Mouse (Mus musculus): ENCODE results near the gene Metrn. TPM values are rescaled to one million over a fixed set of nuclear protein-coding genes. Genes with fewer than 3 reads are reported as not detected.

Metrn gene
- polyA plus RNA-seq, 1 experiment from 2014 or later, result 41.9 TPM

DNA sequence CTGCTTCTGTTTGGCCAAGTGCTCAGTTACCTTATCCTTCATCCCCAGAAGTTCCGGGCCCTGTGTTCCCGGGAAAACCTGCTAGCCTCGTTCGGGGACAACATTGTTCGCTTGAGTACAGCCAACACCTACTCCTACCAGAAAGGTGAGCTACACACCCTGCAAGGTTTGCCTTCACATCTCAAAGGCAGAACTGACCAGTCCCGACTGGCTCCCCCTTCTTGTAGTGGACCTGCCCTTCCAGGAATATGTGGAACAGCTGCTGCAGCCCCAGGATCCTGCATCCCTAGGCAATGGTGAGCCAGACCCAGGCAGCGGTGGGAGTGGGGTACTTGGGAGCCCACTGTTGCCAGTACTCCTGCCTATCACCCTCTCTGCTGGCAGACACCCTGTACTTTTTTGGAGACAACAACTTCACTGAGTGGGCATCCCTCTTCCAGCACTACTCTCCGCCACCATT, 32.7 kb upstream of the Metrn start:
- peak overlapping the region; percentile 57 for H3K4me3 ChIP-seq (replicated peaks)
- H3K27me3 ChIP-seq (replicated peaks), result no peaks in the 10 kb centered on the region
- no peaks in the 10 kb centered on the region for H3K9me3 ChIP-seq
- H3K27ac ChIP-seq, result peak overlapping the region; percentile 90
- peak overlapping the region; percentile 64 for H3K9ac ChIP-seq
- peaks cover 19% of the 10 kb centered on the region for H3K36me3 ChIP-seq
- ATAC-seq, result no peak
- H3K4me1 ChIP-seq (replicated peaks), result peaks cover 53% of the 10 kb centered on the region
- WGBS, result 32% methylated on average over 8 of the region's 8 CpGs
- H3K4me2 ChIP-seq (replicated peaks), result peak overlapping the region; percentile 91

DNA sequence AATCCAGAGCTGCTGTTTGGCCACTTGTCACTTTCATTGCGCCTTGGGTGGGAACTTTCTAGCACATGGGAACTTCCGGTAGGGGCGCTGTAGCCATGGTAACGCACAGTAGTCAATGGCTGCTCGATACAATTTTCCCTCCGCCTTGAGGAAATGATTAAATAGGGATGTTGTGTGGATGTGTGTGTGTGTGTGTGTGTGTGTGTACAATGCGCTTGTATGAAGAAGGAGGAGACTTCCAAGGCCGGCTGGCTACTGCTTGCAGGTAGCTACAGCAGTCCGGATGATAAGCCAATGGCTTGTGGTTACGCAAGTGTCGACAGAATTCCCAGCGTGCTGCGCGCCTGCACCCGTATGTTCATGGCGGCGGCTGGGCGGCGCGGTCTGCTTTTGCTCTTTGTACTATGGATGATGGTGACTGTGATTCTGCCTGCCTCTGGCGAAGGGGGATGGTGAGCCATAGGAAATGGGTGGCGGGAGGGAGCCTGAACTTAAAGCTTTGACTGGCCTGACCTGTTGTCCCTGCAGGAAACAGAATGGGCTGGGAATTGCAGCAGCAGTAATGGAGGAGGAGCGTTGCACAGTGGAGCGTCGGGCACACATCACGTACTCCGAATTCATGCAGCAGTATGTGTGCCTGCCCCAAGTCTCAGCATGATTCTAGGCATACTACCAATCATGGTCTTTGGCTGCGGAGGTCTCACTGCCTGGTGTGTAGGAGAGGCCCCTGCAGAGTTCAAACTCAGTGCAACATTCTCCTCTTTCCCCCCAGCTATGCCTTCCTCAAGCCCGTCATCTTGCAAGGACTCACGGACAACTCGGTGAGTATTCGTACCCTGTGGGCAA, 32.0 kb upstream of the Metrn start, which contains the start of gene Jmjd8:
Jmjd8 (plus strand) TSS at position 156 of the 846 bp plus-strand sequence.
- Histone ChIP-seq H3K4me2 (replicated peaks) (peak within 1 kb of the TSS; percentile 91), H3K4me3 (replicated peaks) (peak within 1 kb of the TSS; percentile 57), H3K9me3 (no peaks in the 10 kb centered on the region), H3K9ac (peak within 1 kb of the TSS; percentile 64), H3K36me3 (peaks cover 19% of the 10 kb centered on the region), H3K27me3 (replicated peaks) (no peaks in the 10 kb centered on the region), H3K27ac (peak within 1 kb of the TSS; percentile 90), H3K4me1 (replicated peaks) (peaks cover 53% of the 10 kb centered on the region)
- under 1% methylated on average over 32 of the region's 32 CpGs for WGBS
- peak; percentile 37; the same call in 1 of the 2 replicates for ATAC-seq

DNA sequence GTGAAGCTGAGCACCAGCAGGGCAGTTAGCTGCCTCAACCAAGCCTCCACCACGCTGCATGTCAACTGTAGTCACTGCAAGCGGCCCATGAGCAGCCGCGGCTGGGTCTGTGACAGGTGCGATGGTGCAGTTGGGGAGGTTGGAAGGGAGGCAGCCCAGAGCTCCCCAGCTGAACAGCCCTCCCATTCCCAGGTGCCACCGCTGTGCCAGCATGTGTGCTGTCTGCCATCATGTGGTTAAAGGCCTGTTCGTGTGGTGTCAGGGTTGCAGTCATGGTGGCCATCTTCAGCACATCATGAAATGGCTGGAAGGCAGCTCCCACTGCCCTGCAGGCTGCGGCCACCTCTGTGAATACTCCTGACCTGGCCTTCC, 31.3 kb upstream of the Metrn start:
- 82% methylated on average over 8 of the region's 8 CpGs for WGBS
- no peak for ATAC-seq

DNA sequence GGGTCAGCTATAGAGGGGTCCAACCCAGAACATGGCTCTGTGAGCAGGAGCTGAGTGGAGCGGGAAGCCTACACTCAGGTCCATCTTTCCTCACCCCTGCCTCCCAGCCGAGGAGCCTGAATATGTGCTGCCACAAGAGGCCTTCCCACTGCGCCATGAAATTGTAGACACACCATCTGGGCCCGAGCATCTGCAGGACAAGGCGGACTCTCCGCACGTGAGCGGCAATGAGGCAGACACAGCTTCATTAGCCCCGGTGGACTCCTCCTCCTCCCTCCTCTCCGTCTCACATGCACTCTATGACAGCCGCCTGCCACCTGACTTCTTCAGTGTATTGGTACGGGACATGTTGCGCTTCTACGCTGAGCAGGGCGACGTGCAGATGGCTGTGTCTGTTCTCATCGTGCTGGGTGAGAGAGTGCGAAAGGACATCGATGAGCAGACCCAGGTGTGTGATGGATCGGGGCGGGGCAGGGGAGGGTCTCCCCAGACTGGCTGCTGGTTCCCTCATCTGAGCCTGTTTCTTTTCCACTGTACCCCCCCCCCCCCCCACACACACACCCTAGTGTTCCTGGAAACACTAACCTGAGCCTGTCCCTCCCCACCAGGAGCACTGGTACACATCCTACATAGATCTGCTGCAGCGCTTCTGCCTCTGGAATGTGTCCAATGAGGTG, 30.7 kb upstream of the Metrn start:
- WGBS, result 88% methylated on average over 22 of the region's 22 CpGs
- Histone ChIP-seq H3K9ac (no peak overlapping the region), H3K4me2 (replicated peaks) (0 out of 2 replicates have a peak overlapping the region, but pooled peaks have one; percentile 91), H3K27me3 (replicated peaks) (no peaks in the 10 kb centered on the region), H3K4me3 (replicated peaks) (no peak overlapping the region), H3K27ac (no peak overlapping the region), H3K9me3 (no peaks in the 10 kb centered on the region), H3K4me1 (replicated peaks) (peaks cover 53% of the 10 kb centered on the region), H3K36me3 (peaks cover 19% of the 10 kb centered on the region)
- no peak for ATAC-seq

More for the DNA sequence above, 31.3 kb upstream of the Metrn start:
- peak overlapping the region; percentile 57 for H3K4me3 ChIP-seq (replicated peaks)
- H3K4me2 ChIP-seq (replicated peaks), result peak overlapping the region; percentile 91
- peak overlapping the region; percentile 64 for H3K9ac ChIP-seq
- H3K36me3 ChIP-seq, result peaks cover 19% of the 10 kb centered on the region
- no peaks in the 10 kb centered on the region for H3K9me3 ChIP-seq
- H3K4me1 ChIP-seq (replicated peaks), result peaks cover 53% of the 10 kb centered on the region
- peak overlapping the region; percentile 90; the same call in 1 of the 2 replicates for H3K27ac ChIP-seq
- no peaks in the 10 kb centered on the region for H3K27me3 ChIP-seq (replicated peaks)

DNA sequence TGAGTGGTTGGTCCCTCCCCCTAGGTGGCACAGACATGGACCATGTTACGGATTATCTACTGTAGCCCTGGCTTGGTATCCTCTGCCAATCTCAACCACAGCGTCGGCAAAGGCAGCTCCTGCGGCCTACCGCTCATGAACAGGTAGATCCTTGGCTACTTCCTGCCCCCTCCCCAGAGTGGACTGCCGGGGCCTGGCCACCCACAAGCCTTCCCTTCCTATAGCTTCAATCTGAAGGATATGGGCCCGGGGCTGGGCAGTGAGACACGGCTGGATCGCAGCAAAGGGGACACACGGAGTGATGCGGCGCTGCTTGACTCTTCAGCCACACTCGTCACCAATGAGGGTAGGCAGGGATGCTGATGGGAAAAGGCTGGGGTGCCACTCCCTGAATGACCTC, 30.1 kb upstream of the Metrn start:
- Histone ChIP-seq H3K4me1 (replicated peaks) (peaks cover 52% of the 10 kb centered on the region), H3K9ac (no peak overlapping the region), H3K27me3 (replicated peaks) (no peaks in the 10 kb centered on the region), H3K9me3 (no peaks in the 10 kb centered on the region), H3K36me3 (peaks cover 19% of the 10 kb centered on the region), H3K4me2 (replicated peaks) (no peak overlapping the region), H3K4me3 (replicated peaks) (no peak overlapping the region), H3K27ac (no peak overlapping the region)
- no peak for ATAC-seq
- 94% methylated on average over 13 of the region's 13 CpGs for WGBS

DNA sequence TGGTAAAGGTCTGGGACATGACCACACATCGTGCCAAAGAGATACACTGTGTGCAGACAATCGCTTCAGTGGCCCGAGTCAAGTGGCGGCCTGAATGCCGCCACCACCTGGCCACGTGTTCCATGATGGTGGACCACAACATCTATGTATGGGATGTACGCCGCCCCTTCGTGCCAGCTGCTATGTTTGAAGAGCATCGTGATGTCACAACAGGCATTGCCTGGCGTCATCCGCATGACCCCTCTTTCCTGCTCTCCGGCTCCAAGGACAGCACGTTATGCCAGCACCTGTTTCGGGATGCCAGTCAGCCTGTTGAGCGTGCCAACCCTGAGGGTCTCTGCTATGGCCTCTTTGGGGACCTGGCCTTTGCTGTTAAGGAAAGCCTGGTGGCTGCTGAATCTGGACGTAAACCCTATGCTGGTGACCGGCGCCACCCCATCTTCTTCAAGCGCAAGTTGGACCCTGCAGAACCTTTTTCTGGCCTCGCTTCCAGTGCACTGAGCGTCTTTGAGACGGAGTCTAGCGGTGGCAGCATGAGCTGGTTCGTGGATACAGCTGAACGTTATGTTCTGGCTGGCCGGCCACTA, 29.1 kb upstream of the Metrn start:
- Histone ChIP-seq H3K9ac (no peak overlapping the region), H3K27me3 (replicated peaks) (no peaks in the 10 kb centered on the region), H3K4me1 (replicated peaks) (peaks cover 43% of the 10 kb centered on the region), H3K36me3 (peaks cover 13% of the 10 kb centered on the region), H3K4me3 (replicated peaks) (no peak overlapping the region), H3K9me3 (no peaks in the 10 kb centered on the region), H3K27ac (no peak overlapping the region), H3K4me2 (replicated peaks) (no peak overlapping the region)
- no peak for ATAC-seq
- 94% methylated on average over 27 of the region's 27 CpGs for WGBS

DNA sequence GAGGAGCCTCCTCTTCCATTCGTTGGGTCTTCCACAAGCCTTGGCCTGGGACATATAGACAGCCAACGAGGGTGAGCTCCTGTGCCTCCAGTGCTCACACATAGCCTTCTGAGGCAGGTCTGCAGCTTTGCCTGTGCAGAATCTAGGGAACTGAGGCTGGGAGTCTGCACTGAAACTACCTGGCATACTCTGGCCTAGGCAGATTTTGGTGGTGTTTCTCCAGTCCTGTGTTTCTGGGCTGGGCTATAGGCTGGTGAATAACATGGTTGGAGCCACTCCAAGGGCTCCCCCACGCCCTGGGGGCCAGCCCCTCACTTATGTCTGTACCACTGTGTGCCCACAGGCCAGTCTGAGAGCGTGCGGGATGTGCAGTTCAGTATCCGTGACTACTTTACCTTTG, 28.4 kb upstream of the Metrn start:
- peak overlapping the region; percentile 86; the same call in 1 of the 2 replicates for H3K4me2 ChIP-seq (replicated peaks)
- H3K4me1 ChIP-seq (replicated peaks), result peaks cover 35% of the 10 kb centered on the region
- peaks cover 2% of the 10 kb centered on the region for H3K27me3 ChIP-seq (replicated peaks)
- no peak overlapping the region for H3K27ac ChIP-seq
- no peak overlapping the region; the same call in 1 of the 2 replicates for H3K4me3 ChIP-seq (replicated peaks)
- ATAC-seq, result no peak
- H3K9me3 ChIP-seq, result no peaks in the 10 kb centered on the region
- peaks cover 5% of the 10 kb centered on the region; the same call in 1 of the 2 replicates for H3K36me3 ChIP-seq
- 86% methylated on average over 6 of the region's 6 CpGs for WGBS
- no peak overlapping the region for H3K9ac ChIP-seq

DNA sequence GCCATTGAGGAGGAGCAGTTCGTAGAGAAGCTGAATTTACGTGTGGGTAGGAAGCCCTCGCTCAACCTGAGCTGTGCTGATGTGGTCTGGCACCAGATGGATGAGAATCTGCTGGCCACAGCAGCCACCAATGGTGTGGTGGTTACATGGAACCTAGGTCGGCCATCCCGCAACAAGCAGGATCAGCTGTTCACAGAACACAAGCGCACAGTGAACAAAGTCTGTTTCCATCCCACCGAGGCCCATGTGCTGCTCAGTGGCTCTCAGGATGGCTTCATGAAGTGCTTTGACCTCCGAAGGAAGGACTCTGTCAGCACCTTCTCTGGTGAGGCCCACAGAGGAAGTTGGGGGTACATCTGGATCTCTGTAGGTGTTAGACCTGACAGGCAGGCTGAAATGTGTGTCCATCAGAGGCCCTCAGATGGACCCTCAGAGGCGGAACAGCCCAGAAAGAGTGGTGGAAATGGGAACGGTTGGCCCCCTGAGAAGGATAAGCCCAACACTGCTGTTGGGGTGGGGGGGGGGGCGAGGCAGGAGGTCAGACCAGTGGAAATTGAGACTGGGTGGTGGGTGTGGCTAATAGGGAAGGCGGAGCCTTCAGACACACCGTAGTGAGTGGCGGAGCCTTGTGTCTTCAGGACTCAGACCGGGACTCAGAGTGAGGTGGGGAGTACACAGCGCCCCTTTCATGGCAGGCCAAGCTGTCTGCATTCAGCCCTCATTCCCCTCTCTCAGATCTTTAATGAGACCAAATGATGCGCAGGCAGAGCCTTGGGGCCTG, 27.6 kb upstream of the Metrn start:
- ATAC-seq, result no peak
- Histone ChIP-seq H3K9me3 (no peaks in the 10 kb centered on the region), H3K4me1 (replicated peaks) (peaks cover 28% of the 10 kb centered on the region), H3K36me3 (peaks cover 5% of the 10 kb centered on the region; the same call in 1 of the 2 replicates), H3K9ac (peak overlapping the region; percentile 59), H3K27me3 (replicated peaks) (peaks cover 9% of the 10 kb centered on the region), H3K27ac (no peak overlapping the region), H3K4me2 (replicated peaks) (peak overlapping the region; percentile 86), H3K4me3 (replicated peaks) (peak overlapping the region; percentile 61)
- WGBS, result 68% methylated on average over 17 of the region's 17 CpGs

DNA sequence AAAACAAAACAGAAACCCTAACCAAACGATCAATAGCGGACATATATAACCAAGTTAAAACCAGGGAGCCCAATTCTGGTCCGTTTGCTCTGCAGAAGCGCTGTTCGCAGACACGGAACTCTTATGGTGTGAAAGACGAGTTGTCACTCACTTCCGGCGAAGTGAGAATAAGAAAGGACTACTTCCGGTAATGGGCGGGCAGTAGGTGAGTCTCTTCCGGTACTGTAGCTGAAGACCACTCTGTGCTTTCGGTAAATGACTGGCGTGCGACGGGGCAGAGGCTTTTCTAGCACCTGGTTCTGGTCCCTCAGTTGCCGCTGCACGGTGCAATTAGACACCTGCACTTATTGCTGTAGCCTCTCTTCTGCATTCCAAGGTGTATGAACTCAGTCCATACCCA, 26.5 kb upstream of the Metrn start, which contains the start of gene Wdr24:
Wdr24 (plus strand) TSS at position 176 of the 400 bp plus-strand sequence.
- peak; percentile 71 for ATAC-seq
- peak within 1 kb of the TSS; percentile 57; the same call in 1 of the 2 replicates for H3K27ac ChIP-seq
- peaks cover 28% of the 10 kb centered on the region for H3K4me1 ChIP-seq (replicated peaks)
- H3K27me3 ChIP-seq (replicated peaks), result peaks cover 20% of the 10 kb centered on the region
- H3K36me3 ChIP-seq, result peaks cover 5% of the 10 kb centered on the region; the same call in 1 of the 2 replicates
- no peaks in the 10 kb centered on the region for H3K9me3 ChIP-seq
- under 1% methylated on average over 18 of the region's 18 CpGs for WGBS
- H3K4me2 ChIP-seq (replicated peaks), result peak within 1 kb of the TSS; percentile 86
- peak within 1 kb of the TSS; percentile 61 for H3K4me3 ChIP-seq (replicated peaks)
- H3K9ac ChIP-seq, result peak within 1 kb of the TSS; percentile 59

DNA sequence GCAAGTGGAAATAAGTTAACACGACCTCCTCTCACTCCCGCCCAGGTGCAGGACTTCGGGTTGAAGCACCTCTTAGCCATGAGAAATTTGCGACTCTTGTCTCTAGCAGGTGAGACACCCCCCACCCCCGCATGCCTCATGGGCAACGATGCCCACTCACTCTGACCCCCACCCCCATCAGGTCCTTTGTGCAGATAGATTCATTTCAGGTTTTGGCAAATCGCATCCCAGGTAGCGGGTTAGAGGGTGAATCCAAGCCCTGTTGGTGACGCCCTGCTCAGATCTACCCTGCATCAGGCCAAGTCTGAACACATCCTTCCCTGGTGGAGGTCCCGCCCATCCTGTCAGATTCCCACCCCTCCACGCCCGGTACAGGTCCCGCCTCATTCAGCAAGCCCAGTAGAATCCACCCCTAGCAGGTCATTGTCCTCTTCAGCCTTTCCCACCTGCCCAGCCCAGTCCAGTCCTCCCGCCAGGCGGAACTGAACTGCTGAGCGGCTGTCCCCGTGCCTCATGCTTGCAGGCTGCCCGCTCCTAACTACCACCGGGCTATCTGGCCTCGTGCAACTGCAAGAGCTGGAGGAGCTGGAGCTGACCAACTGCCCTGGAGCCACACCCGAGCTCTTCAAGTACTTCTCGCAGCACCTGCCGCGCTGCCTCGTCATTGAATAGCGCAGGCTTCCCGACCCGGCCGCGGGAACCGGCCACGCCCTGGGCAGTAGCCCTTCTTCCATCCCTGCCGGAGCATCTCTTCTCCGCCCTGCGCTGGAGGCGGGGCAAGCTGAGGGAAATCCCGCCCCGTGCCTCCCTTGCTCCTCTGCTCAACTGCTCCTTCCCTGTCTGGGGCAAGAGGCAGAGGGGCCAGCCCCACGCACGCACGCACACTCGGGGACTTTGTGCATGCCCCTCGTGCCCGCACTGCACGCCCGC, 22.2 kb upstream of the Metrn start:
- peaks cover 6% of the 10 kb centered on the region for H3K4me1 ChIP-seq (replicated peaks)
- WGBS, result 7% methylated on average over 46 of the region's 46 CpGs
- H3K9ac ChIP-seq, result no peak overlapping the region
- H3K4me2 ChIP-seq (replicated peaks), result peak overlapping the region; percentile 47
- H3K27me3 ChIP-seq (replicated peaks), result peaks cover 38% of the 10 kb centered on the region
- H3K36me3 ChIP-seq, result no peaks in the 10 kb centered on the region
- peak overlapping the region; percentile 20 for H3K4me3 ChIP-seq (replicated peaks)
- H3K27ac ChIP-seq, result no peak overlapping the region
- peak; percentile 52 for ATAC-seq
- H3K9me3 ChIP-seq, result no peaks in the 10 kb centered on the region
